Mouse (Mus musculus): ENCODE measurements at regions not wholly inside any gene's neighbourhood (a gene's known extent, or its start where the extent isn't known, plus 50 kb on each side); places are given as distances from the start of the nearest gene placed in this dataset.

DNA sequence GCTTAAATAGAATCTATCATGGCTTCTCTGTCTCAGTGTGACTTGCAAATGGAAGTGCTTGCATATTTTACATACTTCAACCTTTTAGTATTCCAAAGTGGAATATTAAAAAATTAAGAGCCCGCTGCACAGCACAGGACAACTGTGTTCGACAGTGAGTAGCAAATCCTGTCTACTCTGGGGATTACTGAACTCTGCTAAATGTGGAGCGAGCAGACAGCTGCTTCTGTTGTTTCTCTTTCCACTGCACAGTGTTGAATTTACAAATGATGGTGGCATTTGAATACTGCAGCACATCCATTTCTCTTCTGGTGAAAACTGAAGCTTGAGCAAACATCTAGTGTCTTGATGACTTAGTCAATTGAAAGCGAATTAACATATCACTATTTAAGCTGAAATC is 409.2 kb downstream of the Fam198b start:
- Histone ChIP-seq H3K4me3 (ENCODE audit: low read depth, low read length) (no peak overlapping the region), H3K9me3 (replicated peaks; ENCODE audit: control insufficient read depth, low read length) (no peaks in the 10 kb centered on the region), H3K36me3 (replicated peaks; ENCODE audit: control insufficient read depth, insufficient read depth, low read depth, low read length) (no peaks in the 10 kb centered on the region), H3K27me3 (ENCODE audit: control insufficient read depth, insufficient read depth, low read length) (no peaks in the 10 kb centered on the region), H3K4me2 (ENCODE audit: low read depth, low read length) (no peak overlapping the region), H3K4me1 (ENCODE audit: control insufficient read depth, insufficient read depth, low read length) (no peaks in the 10 kb centered on the region), H3K27ac (replicated peaks; ENCODE audit: low read depth, low read length) (no peak overlapping the region), H3K9ac (replicated peaks; ENCODE audit: low read length) (no peak overlapping the region)
- no peak for DNase-seq (ENCODE audit: low spot score)
- no peak for ATAC-seq (replicated peaks; ENCODE audit: insufficient number of reproducible peaks, low FRiP score, low TSS enrichment, low read depth)
- 80% methylated on average over 4 of the region's 4 CpGs for WGBS

- WGBS: 77% methylated on average over 4 of the region's 4 CpGs
- ATAC-seq (replicated peaks; ENCODE audit: insufficient number of reproducible peaks, low FRiP score, low TSS enrichment, low read depth) (no peak), DNase-seq (ENCODE audit: low spot score) (no peak)
- H3K4me3 ChIP-seq (ENCODE audit: low read depth, low read length): no peak overlapping the region
- no peaks in the 10 kb centered on the region for H3K27me3 ChIP-seq (ENCODE audit: control insufficient read depth, insufficient read depth, low read length)
- no peaks in the 10 kb centered on the region for H3K4me1 ChIP-seq (ENCODE audit: control insufficient read depth, insufficient read depth, low read length)
- H3K36me3 ChIP-seq (replicated peaks; ENCODE audit: control insufficient read depth, insufficient read depth, low read depth, low read length): no peaks in the 10 kb centered on the region
- no peak overlapping the region for H3K27ac ChIP-seq (replicated peaks; ENCODE audit: low read depth, low read length)
- H3K9ac ChIP-seq (replicated peaks; ENCODE audit: low read length): no peak overlapping the region
- H3K9me3 ChIP-seq (replicated peaks; ENCODE audit: control insufficient read depth, low read length): no peaks in the 10 kb centered on the region
- no peak overlapping the region for H3K4me2 ChIP-seq (ENCODE audit: low read depth, low read length)
Observed at GRCm38 (mm10) chr3:80307632-80308031, 423.3 kb downstream of the Fam198b start.

DNA sequence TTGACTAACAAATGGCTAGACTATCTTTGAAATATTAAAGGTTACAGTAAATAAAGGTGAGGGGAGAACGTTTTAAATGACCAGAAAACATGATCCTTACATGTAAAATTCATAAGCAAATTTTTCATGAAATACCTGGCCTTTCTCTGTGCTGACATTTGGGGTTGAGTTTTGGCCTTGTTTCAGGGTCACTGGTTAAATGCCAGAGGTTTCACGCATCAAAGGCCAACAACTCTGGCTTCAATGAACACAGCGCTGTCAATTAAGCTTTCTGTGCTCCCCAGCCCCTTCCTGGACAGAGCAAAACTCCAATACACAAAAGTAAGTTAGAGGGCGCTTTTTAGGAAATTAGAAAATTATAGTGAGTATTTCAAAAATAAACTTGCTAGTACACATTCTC is 425.6 kb downstream of the Fam198b start:
- H3K4me2 ChIP-seq (ENCODE audit: low read depth, low read length): no peak overlapping the region
- ATAC-seq (replicated peaks; ENCODE audit: insufficient number of reproducible peaks, low FRiP score, low TSS enrichment, low read depth) (no peak), DNase-seq (ENCODE audit: low spot score) (no peak)
- no peaks in the 10 kb centered on the region for H3K27me3 ChIP-seq (ENCODE audit: control insufficient read depth, insufficient read depth, low read length)
- no peak overlapping the region for H3K27ac ChIP-seq (replicated peaks; ENCODE audit: low read depth, low read length)
- H3K9ac ChIP-seq (replicated peaks; ENCODE audit: low read length): no peak overlapping the region
- 63% methylated on average over 4 of the region's 4 CpGs for WGBS
- no peak overlapping the region for H3K4me3 ChIP-seq (ENCODE audit: low read depth, low read length)
- no peaks in the 10 kb centered on the region for H3K36me3 ChIP-seq (replicated peaks; ENCODE audit: control insufficient read depth, insufficient read depth, low read depth, low read length)
- H3K9me3 ChIP-seq (replicated peaks; ENCODE audit: control insufficient read depth, low read length): no peaks in the 10 kb centered on the region
- no peaks in the 10 kb centered on the region for H3K4me1 ChIP-seq (ENCODE audit: control insufficient read depth, insufficient read depth, low read length)

DNA sequence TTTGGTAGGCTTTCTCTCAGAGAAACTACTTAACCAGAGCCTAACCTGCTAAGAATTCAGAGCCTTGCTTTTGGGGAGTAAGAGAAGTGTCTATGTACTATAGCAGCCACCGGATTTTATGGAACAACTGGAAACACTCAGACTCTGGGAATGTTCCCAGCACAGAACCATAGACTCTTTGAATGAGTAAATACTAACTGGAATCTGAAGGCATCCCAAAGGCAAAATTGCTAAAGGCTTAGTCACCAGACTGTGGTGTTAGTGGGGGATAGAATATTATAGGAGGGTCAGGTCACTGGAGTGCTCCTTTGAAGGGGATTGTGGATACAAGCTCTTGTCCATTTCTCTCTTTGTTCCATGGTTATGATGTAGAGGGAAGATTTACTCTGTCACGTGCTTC is 427.4 kb downstream of the Fam198b start:
- Histone ChIP-seq H3K4me1 (ENCODE audit: control insufficient read depth, insufficient read depth, low read length) (no peaks in the 10 kb centered on the region), H3K4me2 (ENCODE audit: low read depth, low read length) (no peak overlapping the region), H3K4me3 (ENCODE audit: low read depth, low read length) (no peak overlapping the region), H3K27ac (replicated peaks; ENCODE audit: low read depth, low read length) (no peak overlapping the region), H3K9me3 (replicated peaks; ENCODE audit: control insufficient read depth, low read length) (no peaks in the 10 kb centered on the region), H3K9ac (replicated peaks; ENCODE audit: low read length) (no peak overlapping the region), H3K27me3 (ENCODE audit: control insufficient read depth, insufficient read depth, low read length) (no peaks in the 10 kb centered on the region), H3K36me3 (replicated peaks; ENCODE audit: control insufficient read depth, insufficient read depth, low read depth, low read length) (no peaks in the 10 kb centered on the region)
- DNase-seq (ENCODE audit: low spot score) (no peak), ATAC-seq (replicated peaks; ENCODE audit: insufficient number of reproducible peaks, low FRiP score, low TSS enrichment, low read depth) (no peak)
- 78% methylated on average over 2 of the region's 2 CpGs for WGBS

GRCm38 (mm10) chr3:80322291-80322690 is 438.0 kb downstream of the Fam198b start:
- Histone ChIP-seq H3K27ac (replicated peaks; ENCODE audit: low read depth, low read length) (no peak overlapping the region), H3K4me2 (ENCODE audit: low read depth, low read length) (no peak overlapping the region), H3K27me3 (ENCODE audit: control insufficient read depth, insufficient read depth, low read length) (no peaks in the 10 kb centered on the region), H3K9me3 (replicated peaks; ENCODE audit: control insufficient read depth, low read length) (no peaks in the 10 kb centered on the region), H3K4me1 (ENCODE audit: control insufficient read depth, insufficient read depth, low read length) (no peaks in the 10 kb centered on the region), H3K9ac (replicated peaks; ENCODE audit: low read length) (no peak overlapping the region), H3K4me3 (ENCODE audit: low read depth, low read length) (no peak overlapping the region), H3K36me3 (replicated peaks; ENCODE audit: control insufficient read depth, insufficient read depth, low read depth, low read length) (no peaks in the 10 kb centered on the region)
- WGBS: 72% methylated on average over 3 of the region's 3 CpGs
- DNase-seq (ENCODE audit: low spot score) (no peak), ATAC-seq (replicated peaks; ENCODE audit: insufficient number of reproducible peaks, low FRiP score, low TSS enrichment, low read depth) (no peak)

GRCm38 (mm10) chr3:80324726-80325125 is 440.4 kb downstream of the Fam198b start:
- Histone ChIP-seq H3K36me3 (replicated peaks; ENCODE audit: control insufficient read depth, insufficient read depth, low read depth, low read length) (no peaks in the 10 kb centered on the region), H3K9me3 (replicated peaks; ENCODE audit: control insufficient read depth, low read length) (no peaks in the 10 kb centered on the region), H3K9ac (replicated peaks; ENCODE audit: low read length) (no peak overlapping the region), H3K27me3 (ENCODE audit: control insufficient read depth, insufficient read depth, low read length) (no peaks in the 10 kb centered on the region), H3K4me3 (ENCODE audit: low read depth, low read length) (no peak overlapping the region), H3K4me2 (ENCODE audit: low read depth, low read length) (no peak overlapping the region), H3K4me1 (ENCODE audit: control insufficient read depth, insufficient read depth, low read length) (no peaks in the 10 kb centered on the region), H3K27ac (replicated peaks; ENCODE audit: low read depth, low read length) (no peak overlapping the region)
- ATAC-seq (replicated peaks; ENCODE audit: insufficient number of reproducible peaks, low FRiP score, low TSS enrichment, low read depth) (no peak), DNase-seq (ENCODE audit: low spot score) (no peak)
- 86% methylated on average over 2 of the region's 2 CpGs for WGBS

DNA sequence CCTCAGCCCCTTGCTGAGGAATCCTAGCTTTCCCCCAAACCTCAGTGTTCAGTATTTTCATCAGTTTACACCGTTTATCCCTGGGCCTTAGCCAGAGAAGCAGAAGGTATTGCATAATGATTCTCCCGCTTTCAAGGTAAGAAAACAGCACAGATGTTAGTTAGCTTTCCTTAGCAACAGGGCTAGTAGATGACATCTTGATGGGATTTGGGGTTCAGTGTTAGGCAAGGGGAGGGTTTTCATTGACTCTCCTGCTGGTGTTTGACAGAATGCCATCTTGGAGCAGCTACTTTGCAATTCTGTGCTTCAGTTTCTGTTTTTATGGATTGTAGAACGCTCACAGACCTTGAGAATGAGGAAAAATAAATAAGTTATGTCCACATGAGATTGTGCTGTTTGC is 447.4 kb downstream of the Fam198b start:
- no peak overlapping the region for H3K4me2 ChIP-seq (ENCODE audit: low read depth, low read length)
- no peak overlapping the region for H3K27ac ChIP-seq (replicated peaks; ENCODE audit: low read depth, low read length)
- 70% methylated on average over 3 of the region's 3 CpGs for WGBS
- no peaks in the 10 kb centered on the region for H3K36me3 ChIP-seq (replicated peaks; ENCODE audit: control insufficient read depth, insufficient read depth, low read depth, low read length)
- no peaks in the 10 kb centered on the region for H3K27me3 ChIP-seq (ENCODE audit: control insufficient read depth, insufficient read depth, low read length)
- ATAC-seq (replicated peaks; ENCODE audit: insufficient number of reproducible peaks, low FRiP score, low TSS enrichment, low read depth) (no peak), DNase-seq (ENCODE audit: low spot score) (no peak)
- H3K4me1 ChIP-seq (ENCODE audit: control insufficient read depth, insufficient read depth, low read length): no peaks in the 10 kb centered on the region
- H3K4me3 ChIP-seq (ENCODE audit: low read depth, low read length): no peak overlapping the region
- no peak overlapping the region for H3K9ac ChIP-seq (replicated peaks; ENCODE audit: low read length)
- no peaks in the 10 kb centered on the region for H3K9me3 ChIP-seq (replicated peaks; ENCODE audit: control insufficient read depth, low read length)

GRCm38 (mm10) chr3:80334446-80334893 is 450.1 kb downstream of the Fam198b start:
- H3K9me3 ChIP-seq (replicated peaks; ENCODE audit: control insufficient read depth, low read length): no peaks in the 10 kb centered on the region
- ATAC-seq (replicated peaks; ENCODE audit: insufficient number of reproducible peaks, low FRiP score, low TSS enrichment, low read depth) (no peak), DNase-seq (ENCODE audit: low spot score) (no peak)
- WGBS: 71% methylated on average over 4 of the region's 4 CpGs
- no peak overlapping the region for H3K4me2 ChIP-seq (ENCODE audit: low read depth, low read length)
- no peak overlapping the region for H3K9ac ChIP-seq (replicated peaks; ENCODE audit: low read length)
- no peak overlapping the region for H3K27ac ChIP-seq (replicated peaks; ENCODE audit: low read depth, low read length)
- H3K36me3 ChIP-seq (replicated peaks; ENCODE audit: control insufficient read depth, insufficient read depth, low read depth, low read length): no peaks in the 10 kb centered on the region
- H3K27me3 ChIP-seq (ENCODE audit: control insufficient read depth, insufficient read depth, low read length): no peaks in the 10 kb centered on the region
- H3K4me1 ChIP-seq (ENCODE audit: control insufficient read depth, insufficient read depth, low read length): no peaks in the 10 kb centered on the region
- H3K4me3 ChIP-seq (ENCODE audit: low read depth, low read length): no peak overlapping the region

All from embryonic facial prominence, embryonic 11.5 days (tissue).